In the genomic region with DNA sequence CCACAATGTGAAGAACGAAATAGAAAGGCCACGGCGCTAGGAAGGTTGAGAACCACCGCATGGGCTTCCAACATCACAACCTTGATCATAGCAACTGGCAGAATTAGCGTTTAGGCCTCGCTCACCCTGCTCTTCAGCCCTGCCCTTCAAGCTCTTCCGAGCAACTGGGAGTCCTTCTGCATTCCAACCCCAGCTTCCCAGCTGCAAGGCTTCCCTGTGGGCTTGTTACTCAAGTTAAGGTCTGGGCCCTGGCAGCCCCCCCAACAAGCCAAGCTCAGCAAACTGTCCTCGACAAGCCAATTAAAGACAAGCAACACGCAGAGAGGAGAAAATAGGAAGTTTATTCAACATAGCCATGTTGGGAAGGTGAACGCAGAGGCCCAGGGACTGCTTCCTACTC, we compare ENCODE assay signal across 8 mouse cellular contexts. TPM values are rescaled to one million over a fixed set of nuclear protein-coding genes. Genes with fewer than 3 reads are reported as not detected.
DNase-seq lines count a peak whose midpoint lies in the region; ATAC-seq and TF ChIP-seq lines count a peak whose summit lies in the region.

No protein-coding gene starts in this region.

- WGBS in kidney, embryonic 16.5 days = 50% methylated on average over 10 of the region's 10 CpGs
- 53% methylated on average over 10 of the region's 10 CpGs for WGBS in forebrain, embryonic 10.5 days
- 58% methylated on average over 10 of the region's 10 CpGs for WGBS in hindbrain, postnatal 0 days
- WGBS in midbrain, postnatal 0 days = 48% methylated on average over 10 of the region's 10 CpGs

- H3K27me3 ChIP-seq in kidney, embryonic 16.5 days (ENCODE audit: insufficient read depth, low read length) = no peaks in the 10 kb centered on the region
- H3K27me3 ChIP-seq in forebrain, embryonic 10.5 days (ENCODE audit: poor library complexity, severe bottlenecking) = peaks cover 8% of the 10 kb centered on the region; the same call in 1 of the 2 replicates
- no peaks in the 10 kb centered on the region for H3K27me3 ChIP-seq in hindbrain, postnatal 0 days (ENCODE audit: insufficient read depth, low read length)
- peaks cover 3% of the 10 kb centered on the region; the same call in 1 of the 2 replicates for H3K27me3 ChIP-seq in midbrain, postnatal 0 days (ENCODE audit: insufficient read depth, low read length)

- ATAC-seq in kidney, embryonic 16.5 days (ENCODE audit: low FRiP score, low TSS enrichment) = no peak
- no peak for ATAC-seq in hindbrain, postnatal 0 days
- no peak for ATAC-seq in midbrain, postnatal 0 days (ENCODE audit: low FRiP score)

- H3K9ac ChIP-seq in kidney, embryonic 16.5 days (replicated peaks; ENCODE audit: low read length) = 0 out of 2 replicates have a peak overlapping the region, but pooled peaks have one; percentile 64
- no peak overlapping the region for H3K9ac ChIP-seq in hindbrain, postnatal 0 days (replicated peaks; ENCODE audit: low read length)
- no peak overlapping the region for H3K9ac ChIP-seq in midbrain, postnatal 0 days (replicated peaks; ENCODE audit: low read length, poor library complexity, severe bottlenecking)

- H3K9me3 ChIP-seq in kidney, embryonic 16.5 days (ENCODE audit: low read length) = no peaks in the 10 kb centered on the region
- H3K9me3 ChIP-seq in forebrain, embryonic 10.5 days = no peaks in the 10 kb centered on the region
- H3K9me3 ChIP-seq in hindbrain, postnatal 0 days (ENCODE audit: low read length) = no peaks in the 10 kb centered on the region
- no peaks in the 10 kb centered on the region for H3K9me3 ChIP-seq in midbrain, postnatal 0 days (ENCODE audit: low read length)

- no peak for DNase-seq in kidney, adult 11 months
- no peak for DNase-seq in forebrain, embryonic 10.5 days (ENCODE audit: extremely low spot score, low spot score)
- no peak for DNase-seq in hindbrain, postnatal 0 days (ENCODE audit: low spot score)
- DNase-seq in midbrain, postnatal 0 days (ENCODE audit: low spot score) = no peak
- no peak for DNase-seq in layer of hippocampus, adult 8-10 months (ENCODE audit: low spot score in 2 of 2)
- DNase-seq in ovary, postnatal 14 days (ENCODE audit: low spot score) = no peak
- DNase-seq in thymus, postnatal 4 days = no peak

- H3K27ac ChIP-seq in kidney, embryonic 16.5 days (ENCODE audit: low read length) = peak overlapping the region; percentile 92
- H3K27ac ChIP-seq in forebrain, embryonic 10.5 days = peak overlapping the region; percentile 89
- H3K27ac ChIP-seq in hindbrain, postnatal 0 days = peak overlapping the region; percentile 93
- H3K27ac ChIP-seq in midbrain, postnatal 0 days (ENCODE audit: low read depth, low read length) = peak overlapping the region; percentile 88

- no peaks in the 10 kb centered on the region for H3K36me3 ChIP-seq in kidney, embryonic 16.5 days (ENCODE audit: insufficient read depth, low read length)
- no peaks in the 10 kb centered on the region for H3K36me3 ChIP-seq in forebrain, embryonic 10.5 days (replicated peaks)
- H3K36me3 ChIP-seq in hindbrain, postnatal 0 days (ENCODE audit: insufficient read depth, low read length) = no peaks in the 10 kb centered on the region
- peaks cover 9% of the 10 kb centered on the region; the same call in 1 of the 2 replicates for H3K36me3 ChIP-seq in midbrain, postnatal 0 days (ENCODE audit: insufficient read depth, low read length)

- no peak for TF ChIP-seq CTCF in hindbrain, postnatal 0 days (IDR thresholded peaks at IDR 0.05; ENCODE audit: low read depth)
- TF ChIP-seq CTCF in midbrain, postnatal 0 days (IDR thresholded peaks at IDR 0.05) = no peak

- H3K4me2 ChIP-seq in kidney, embryonic 16.5 days (replicated peaks; ENCODE audit: low read depth, low read length) = peak overlapping the region; percentile 58
- H3K4me2 ChIP-seq in hindbrain, postnatal 0 days (ENCODE audit: low read depth, low read length) = no peak overlapping the region
- 0 out of 2 replicates have a peak overlapping the region, but pooled peaks have one; percentile 57 for H3K4me2 ChIP-seq in midbrain, postnatal 0 days (ENCODE audit: low read depth, low read length, poor library complexity, severe bottlenecking)

- peaks cover 12% of the 10 kb centered on the region for H3K4me1 ChIP-seq in kidney, embryonic 16.5 days (ENCODE audit: insufficient read depth, low read length)
- peaks cover 41% of the 10 kb centered on the region for H3K4me1 ChIP-seq in forebrain, embryonic 10.5 days
- H3K4me1 ChIP-seq in hindbrain, postnatal 0 days (ENCODE audit: insufficient read depth, low read length) = peaks cover 16% of the 10 kb centered on the region
- H3K4me1 ChIP-seq in midbrain, postnatal 0 days (ENCODE audit: insufficient read depth, low read length) = peaks cover 9% of the 10 kb centered on the region

- no peak overlapping the region for H3K4me3 ChIP-seq in kidney, embryonic 16.5 days (ENCODE audit: low read length)
- H3K4me3 ChIP-seq in forebrain, embryonic 10.5 days = peak overlapping the region; percentile 53; the same call in 1 of the 2 replicates
- H3K4me3 ChIP-seq in hindbrain, postnatal 0 days (ENCODE audit: low read length) = no peak overlapping the region
- no peak overlapping the region for H3K4me3 ChIP-seq in midbrain, postnatal 0 days (ENCODE audit: low read depth, low read length)

RNA-seq across cellular contexts. Expression of a gene that starts 14.4 kb away (rescaled TPM):
- 43.4 and 44.1 TPM in 2 replicates for polyA plus RNA-seq in kidney, embryonic 16.5 days (2015; fragmentation: Nextera tagmentation; extraction: Ambion mirVana)
- polyA plus RNA-seq in forebrain, embryonic 10.5 days (2016; fragmentation: Nextera tagmentation; extraction: Ambion mirVana) = 14.1 and 14.3 TPM in 2 replicates
- total RNA-seq in hindbrain, postnatal 0 days (2014; rRNA removed) = 25.5 and 34.2 TPM in 2 replicates
- 33.2 and 36.6 TPM in 2 replicates for polyA plus RNA-seq in hindbrain, postnatal 0 days (2015; fragmentation: Nextera tagmentation; extraction: Ambion mirVana)
- total RNA-seq in midbrain, postnatal 0 days (2014; rRNA removed) = 25.8 and 33.4 TPM in 2 replicates
- 37.8 and 40.7 TPM in 2 replicates for polyA plus RNA-seq in midbrain, postnatal 0 days (2015; fragmentation: Nextera tagmentation; extraction: Ambion mirVana)
- 10 to 100 TPM; 11.0 to 14.2 (median 13.6) TPM for total RNA-seq in layer of hippocampus, adult 8-10 months (2022)
